Mouse (Mus musculus) heart, postnatal 0 days (tissue): Measurements from ENCODE around the gene Mus81.

Source experiments
- CTCF ChIP-seq: IDR thresholded peaks from 2 replicates; pipeline ENCODE4 v1.5.1; 2016; ENCODE audit warnings: antibody characterized with exemption, control low read depth, low read depth
- EP300 ChIP-seq: IDR thresholded peaks from 2 replicates; pipeline ENCODE4 v1.6.1; 2016; ENCODE audit warnings: antibody characterized with exemption, low read depth

DNA sequence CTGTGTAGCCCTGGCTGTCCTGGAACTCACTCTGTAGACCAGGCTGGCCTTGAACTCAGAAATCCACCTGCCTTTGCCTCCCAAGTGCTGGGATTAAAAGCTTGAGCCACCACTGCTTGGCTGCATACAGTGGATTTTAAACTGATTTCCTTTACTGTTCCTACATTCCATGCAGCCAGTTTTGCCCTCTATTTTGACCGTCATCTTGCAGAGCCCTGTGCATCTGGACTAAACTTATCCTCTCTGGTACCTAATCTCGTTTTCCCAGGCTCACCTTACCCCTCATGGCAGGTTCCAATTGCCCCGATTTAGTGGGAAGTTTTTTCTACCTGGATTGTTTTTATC lies 24.8 kb upstream of the Mus81 start:
- TF ChIP-seq CTCF: no peak
- no peak for TF ChIP-seq EP300
